Mouse (Mus musculus) kidney, adult 11 months (tissue): ENCODE results near the gene Poc5.
A peak's percentile ranks its signal among the peaks of the same experiment; 100 is the strongest.

Source experiments
- DNase-seq: peaks from one replicate; pipeline ENCODE4 v3.0.0; 2022

Gene Poc5

DNA sequence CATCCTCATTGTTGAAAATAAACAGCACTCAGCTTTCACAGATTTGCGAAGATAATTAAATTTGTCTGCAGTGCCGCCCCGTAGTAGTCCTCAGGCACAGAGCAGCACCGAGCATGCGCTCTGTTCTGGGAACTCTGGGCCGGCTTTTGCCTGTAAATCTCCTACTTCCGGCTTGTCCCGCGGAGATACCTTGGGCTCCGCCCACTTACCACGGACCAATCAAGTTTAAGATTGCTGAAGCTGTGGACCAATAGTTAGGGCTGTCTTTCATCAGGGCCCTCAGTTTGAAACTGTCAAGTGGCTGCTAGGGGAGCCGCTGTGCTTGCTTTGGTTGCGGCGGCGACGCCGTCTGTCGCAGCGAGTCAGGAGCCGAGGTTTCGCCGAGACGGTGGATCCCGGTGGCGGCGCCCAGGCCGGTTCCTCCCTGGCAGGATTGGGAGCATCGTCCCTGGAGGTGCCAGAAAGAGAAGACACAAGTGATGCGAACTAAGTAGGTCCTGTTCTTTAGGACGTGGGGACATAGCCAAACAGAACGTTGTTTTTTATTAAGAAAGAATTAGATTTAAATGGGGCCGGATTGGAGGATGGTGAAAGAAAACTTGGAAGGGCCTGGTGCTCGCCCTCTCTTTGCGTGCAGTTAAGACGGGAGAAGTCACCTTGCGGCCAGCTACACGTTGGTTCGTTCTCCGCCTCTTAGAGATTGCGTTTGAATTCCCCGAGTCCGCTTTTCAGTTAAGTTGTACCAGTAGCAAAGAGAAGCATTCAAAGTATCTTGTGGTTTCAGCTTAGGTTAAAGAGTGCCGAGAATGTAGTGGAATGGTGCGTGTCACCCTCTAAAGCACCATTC lies at the start of gene Poc5:
TSS of gene Poc5 (plus strand) at position 253 of the 847 bp plus-strand sequence.
- peak; percentile 99 for DNase-seq

DNA sequence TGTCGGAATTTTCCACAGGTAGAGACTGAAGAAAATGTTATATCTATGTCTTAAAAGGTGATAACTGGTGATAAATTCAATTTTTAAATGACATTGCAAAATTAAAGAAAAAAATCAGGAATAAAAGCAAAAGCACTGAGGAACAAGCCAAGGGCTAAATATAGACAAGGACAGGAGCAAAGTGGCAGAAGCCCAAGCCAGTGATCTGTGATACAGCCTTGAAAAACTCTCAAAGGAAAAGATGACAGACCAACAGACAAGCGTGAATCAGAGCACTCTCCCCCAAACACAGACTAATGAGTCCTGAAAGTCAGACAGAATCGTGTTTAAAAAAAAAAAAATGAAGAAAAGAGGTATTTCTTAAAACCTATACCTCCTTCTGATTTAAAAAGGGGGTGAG lies 46.6 kb upstream of the Poc5 start:
- no peak for DNase-seq

DNA sequence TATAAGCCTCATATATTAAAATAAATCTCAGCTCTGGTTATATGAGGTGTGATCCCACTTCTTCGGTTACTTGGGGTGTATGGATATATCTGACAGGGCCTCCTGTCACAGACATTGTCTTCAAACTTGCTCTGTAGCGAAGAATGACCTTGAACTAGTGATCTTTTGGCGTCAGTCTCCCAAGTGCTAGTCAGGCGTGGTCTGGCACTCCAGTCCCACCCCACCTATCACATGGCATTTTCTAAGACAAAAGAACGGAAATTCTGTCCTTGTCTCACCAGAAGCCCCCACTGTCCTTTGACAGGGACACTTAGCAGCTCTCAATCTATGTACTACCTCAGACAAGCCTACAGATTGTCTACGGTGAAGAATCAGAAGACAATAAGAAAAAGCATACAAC lies 43.3 kb upstream of the Poc5 start:
- no peak for DNase-seq

DNA sequence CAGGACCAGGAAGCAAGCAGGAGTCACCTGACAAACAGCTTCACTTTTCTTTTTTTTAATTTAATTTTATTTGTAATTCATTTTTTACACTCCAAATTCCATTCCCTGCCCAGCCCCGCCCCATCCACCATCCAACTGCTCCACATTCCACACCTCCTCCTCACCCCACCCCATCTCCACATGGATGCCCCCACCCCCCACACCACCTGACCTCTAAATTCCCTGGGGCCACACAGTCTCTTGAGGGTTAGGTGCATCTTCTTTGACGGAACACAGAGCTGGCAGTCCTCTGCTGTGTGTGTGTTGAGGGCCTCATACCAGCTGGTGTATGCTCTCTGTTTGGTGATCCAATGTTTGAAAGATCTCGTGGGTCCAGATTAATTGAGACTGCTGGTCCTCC lies 41.5 kb upstream of the Poc5 start:
- no peak for DNase-seq

DNA sequence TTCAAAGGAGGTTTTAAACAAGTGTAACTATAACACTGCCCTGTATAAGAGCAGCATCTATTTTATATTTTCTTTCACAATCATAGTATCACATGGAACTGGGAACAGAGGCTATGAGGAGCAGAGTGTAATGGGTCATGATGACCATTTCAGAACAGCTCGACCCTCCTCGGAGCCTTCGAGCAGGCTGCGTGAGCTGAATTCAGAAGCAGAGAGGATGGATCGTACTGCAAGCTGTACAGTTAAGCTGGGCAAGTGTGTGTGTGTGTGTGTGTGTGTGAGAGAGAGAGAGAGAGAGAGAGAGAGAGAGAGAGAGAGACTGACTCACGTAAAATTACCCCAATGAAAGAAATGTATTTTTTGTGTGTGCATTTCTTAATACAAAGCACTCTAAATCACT lies 37.9 kb upstream of the Poc5 start:
- DNase-seq = no peak

DNA sequence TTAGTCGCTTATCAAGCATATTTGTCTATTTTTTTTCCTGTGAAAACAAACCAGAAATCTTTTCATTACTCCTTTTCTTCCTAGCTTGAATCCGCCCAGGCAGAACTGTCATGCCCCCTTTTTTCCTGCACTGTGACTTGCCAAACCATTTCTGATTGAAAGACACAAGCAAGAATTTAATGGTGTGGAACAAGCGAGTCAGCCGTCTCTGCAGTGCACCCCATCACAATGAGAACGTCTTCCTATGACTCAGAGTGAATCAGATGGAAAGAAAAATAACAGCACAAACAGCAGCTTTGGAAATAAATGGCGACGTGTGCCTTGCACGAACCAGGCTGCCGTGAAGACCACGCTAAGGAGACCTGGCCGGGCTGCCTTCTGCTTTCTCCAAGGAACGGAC lies 36.8 kb upstream of the Poc5 start:
- DNase-seq = no peak

DNA sequence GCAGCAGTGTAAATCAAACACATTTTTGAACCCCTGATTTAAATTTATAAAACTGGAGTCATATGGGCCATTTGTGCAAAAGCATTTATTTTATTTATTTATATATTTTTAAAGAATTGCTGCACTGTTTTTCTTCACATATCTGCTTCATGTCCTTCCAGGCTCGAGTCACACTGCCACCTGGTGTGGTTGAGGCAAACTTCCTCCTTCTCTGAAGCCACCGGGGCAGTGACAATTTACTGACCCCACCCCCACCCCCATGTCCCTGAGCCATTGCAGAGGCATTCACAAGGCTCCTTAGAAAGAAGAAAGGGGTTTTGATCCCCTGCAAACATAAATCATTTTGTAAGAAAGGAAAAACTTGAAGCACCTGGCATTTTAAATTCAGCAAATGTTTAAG lies 12.6 kb upstream of the Poc5 start:
- no peak for DNase-seq

DNA sequence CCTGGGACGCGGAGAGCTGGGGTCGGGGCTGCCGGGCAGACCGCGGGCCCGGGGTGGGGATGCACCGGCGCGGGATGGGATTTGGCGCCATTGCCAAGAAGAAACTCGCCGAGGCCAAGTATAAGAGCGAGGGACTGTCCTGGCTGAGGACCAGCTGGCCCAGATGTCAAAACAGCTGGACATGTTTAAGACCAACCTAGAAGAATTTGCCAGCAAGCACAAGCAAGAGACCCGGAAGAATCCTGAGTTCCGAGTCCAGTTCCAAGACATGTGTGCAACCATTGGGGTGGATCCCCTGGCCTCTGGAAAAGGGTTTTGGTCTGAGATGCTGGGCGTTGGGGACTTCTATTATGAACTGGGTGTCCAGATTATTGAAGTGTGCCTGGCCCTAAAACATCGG lies 11.2 kb upstream of the Poc5 start:
- DNase-seq = no peak

DNA sequence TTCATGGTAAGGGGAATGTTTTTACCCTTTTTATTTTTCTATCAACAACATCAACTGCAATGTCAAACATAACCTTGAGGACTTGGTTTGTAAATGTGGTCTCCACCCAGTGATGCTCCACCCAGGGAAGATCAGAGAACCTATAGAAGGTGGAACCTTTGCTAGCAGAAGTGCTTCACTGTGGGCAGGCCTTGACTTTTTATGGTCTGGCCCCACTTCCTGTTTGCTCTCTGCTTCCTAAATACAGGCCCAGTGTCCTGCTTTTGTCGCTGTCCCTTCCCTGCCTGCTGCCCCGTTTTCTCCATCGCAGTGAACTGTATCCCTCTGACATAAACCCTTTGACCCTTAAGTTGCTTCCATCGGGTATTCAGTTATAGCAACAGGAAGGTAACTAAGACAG lies 10.2 kb upstream of the Poc5 start:
- no peak for DNase-seq

DNA sequence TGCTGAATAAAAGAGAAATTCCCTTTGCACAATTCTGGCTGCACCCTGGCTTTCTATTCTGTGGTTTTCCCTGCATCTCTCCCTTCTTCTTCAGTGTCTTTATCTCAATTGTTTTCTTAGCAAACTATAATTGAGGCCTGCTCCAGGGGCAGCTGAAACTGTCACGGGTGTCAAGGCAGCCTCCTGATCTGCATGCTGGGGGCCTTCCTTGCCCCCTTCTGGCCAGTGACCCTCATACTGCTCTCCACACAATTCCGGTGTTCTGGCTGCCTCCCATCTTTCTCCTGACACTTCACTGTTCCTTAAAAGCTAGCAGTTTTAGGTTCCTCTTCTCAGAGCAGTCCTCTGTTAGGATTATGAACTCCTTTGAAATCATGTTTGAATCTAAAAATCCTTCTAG lies 1.2 kb downstream of the Poc5 start:
- no peak for DNase-seq

DNA sequence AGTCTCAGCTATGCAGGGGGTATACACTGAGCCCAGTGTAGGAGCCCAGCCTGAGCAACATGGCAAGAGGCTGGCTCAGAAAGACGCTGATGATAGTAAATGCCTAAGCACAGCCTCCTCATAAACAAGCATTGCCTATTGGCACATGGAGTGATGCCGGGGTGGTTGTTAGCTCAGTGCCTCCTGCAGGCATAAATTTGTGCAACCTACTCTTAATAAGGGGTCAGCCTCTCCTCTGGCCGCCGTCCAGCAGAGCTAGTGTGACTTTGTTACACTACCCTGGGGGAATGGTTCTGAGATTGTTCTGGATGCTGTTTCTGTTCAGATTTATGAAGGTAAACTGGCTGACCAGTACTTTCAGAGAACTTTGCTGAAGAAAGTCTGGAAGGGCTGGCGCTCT lies 13.2 kb downstream of the Poc5 start:
- peak; percentile 72 for DNase-seq

DNA sequence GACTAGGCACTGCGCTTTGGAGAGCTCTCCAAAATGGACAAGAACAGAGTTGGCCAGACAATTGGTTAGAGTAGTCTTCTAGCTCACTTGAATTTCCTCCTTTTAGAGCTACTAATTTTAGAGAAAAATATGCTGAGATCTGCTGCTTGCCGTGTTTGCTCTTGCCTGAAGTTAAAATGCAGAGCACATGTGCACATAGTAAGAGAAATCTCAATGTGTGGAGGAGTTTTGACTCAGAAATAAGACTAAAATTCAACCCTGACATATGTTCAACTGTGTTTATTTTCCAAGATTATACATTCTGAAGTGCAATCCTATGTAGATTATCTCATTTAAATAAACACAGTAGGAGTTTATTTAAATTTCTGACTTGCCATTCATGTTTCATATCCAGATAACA lies 17.4 kb downstream of the Poc5 start:
- no peak for DNase-seq

DNA sequence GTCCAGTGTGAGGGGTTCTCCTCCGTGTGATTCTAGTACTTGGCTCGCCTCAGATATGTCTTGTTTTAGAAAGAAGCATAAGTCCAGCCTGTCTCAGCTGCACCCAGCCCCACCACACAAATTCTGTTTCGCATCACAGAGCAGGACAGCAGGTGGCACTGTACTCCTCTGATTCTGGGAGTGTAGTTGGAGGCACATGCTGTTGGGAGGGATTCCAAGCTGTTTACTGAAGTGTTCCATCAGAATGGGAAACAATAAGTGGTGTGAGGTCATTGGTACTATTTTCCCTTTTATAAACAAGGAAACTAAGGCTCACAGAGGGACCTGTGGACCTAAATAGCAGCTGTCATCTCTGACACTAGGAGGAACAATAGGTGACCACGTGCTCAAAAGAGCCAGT lies 18.9 kb downstream of the Poc5 start:
- DNase-seq = peak; percentile 10

DNA sequence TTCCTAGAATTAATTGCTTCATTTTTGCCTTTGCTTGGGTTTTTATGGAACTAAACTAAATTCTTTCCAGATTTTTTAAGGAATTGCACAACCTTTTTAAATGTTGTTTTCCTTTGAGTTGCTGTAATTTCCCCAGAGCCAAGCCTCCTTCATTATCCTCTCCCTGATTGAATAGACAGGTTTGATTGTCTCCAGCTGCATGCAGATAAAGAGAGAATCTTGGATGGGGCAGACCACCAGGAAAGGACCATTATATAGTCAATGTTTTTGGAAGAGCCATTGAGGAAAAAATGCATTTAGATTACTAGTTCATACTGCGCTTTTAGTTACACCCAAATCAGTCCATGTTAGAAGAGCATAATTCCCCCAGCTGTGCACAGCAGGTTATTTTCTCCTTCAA lies 20.7 kb downstream of the Poc5 start:
- no peak for DNase-seq

DNA sequence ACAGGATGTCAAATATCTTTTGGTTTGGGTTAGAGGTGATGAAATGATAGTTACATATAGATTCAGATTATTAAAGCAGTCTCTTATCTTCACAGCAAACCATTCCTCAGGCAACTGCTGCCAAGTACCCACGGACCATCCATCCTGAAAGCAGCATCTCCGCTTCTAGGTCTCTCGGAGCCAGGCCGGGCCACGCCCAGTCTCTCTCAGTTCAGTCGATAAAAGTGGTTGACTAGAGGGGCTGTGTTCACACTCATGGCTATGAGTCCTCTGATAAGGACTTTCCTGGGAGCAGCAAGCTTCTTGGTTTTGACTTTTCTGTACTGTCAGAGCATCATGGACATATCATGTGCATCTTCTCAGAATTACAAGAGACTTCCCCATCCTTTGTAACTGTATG lies 26.3 kb downstream of the Poc5 start:
- no peak for DNase-seq

DNA sequence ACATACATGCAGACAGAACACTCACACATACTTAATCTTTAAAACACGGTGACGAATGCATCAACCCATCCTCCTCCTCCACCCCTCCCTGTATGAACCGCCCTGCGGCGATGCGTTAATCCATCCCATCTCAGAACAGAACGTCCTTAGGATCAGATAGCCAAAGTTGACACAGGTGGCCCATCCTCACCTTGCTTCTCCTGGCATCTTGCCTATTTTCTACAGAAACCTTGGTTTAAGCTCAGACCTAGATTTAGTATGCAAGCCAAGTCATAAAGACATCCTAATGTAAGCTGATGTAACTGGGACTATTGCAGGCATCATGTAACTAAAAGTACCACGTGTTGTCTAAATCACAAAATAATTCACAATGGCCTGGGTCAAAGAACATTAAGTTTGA lies 28.3 kb downstream of the Poc5 start:
- DNase-seq = no peak

DNA sequence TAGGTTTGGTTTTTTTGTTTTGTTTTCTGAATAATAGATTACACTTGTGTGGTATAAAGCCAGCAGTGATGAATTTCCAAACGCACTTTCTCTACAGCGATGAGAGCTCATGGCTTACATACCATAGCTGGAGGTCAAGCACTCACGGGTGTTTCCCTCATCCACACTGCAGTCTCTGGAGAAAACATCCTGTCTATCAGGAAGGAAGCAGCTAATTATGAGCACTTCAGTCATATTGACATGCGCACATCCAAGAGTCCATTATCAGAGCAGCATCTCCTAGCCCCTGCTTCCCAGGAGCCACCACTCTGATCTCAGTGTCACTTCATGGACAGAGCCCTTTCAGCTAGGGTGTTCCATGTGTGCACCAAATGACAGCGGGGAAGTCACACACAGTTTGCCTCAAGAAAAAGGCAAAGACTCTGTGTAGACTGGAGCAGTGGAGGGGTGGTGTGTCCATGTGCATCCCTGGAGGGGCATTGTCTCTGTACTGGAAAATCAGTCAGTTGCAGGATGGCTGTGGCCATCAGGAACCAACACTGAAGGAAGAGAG lies 29.2 kb downstream of the Poc5 start:
- DNase-seq = no peak

DNA sequence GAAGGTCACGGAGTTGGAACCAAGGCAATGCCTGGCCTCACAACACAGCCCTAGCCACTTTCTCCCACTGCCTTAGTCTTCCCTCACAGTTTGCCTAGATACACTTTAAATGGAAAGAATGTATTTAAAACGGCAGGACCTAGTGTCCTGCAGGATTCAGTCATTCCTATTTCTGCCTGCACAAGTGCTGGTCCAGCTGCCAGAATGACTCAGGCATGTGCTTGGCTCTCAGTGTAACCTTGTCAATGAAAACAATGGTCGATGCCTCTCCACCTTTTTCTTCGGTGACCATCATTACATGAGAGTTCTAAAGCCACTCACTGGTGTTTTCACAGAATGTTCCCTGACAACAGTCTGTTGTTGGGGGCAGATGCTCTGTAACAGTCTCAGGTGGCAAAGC lies 30.4 kb downstream of the Poc5 start:
- DNase-seq = no peak

DNA sequence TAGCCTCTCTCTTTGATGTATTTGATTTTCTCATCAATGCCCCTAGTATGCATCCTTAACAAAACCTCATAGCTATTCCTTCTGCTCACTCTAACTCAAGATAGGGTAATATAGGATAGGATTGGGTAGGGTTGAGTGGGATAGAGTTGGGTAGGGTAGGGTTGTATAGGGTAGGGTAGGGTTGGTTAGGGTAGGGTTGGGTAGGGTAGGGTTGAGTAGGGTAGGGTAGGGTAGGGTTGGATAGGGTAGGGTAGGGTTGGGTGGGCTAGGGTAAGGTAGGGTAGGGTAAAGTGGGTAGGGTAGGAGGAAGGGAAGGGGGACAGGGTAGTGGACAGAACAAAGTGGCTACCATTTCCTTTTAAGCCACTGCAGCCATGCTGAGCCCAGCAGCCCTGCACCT lies 33.1 kb downstream of the Poc5 start:
- no peak for DNase-seq

DNA sequence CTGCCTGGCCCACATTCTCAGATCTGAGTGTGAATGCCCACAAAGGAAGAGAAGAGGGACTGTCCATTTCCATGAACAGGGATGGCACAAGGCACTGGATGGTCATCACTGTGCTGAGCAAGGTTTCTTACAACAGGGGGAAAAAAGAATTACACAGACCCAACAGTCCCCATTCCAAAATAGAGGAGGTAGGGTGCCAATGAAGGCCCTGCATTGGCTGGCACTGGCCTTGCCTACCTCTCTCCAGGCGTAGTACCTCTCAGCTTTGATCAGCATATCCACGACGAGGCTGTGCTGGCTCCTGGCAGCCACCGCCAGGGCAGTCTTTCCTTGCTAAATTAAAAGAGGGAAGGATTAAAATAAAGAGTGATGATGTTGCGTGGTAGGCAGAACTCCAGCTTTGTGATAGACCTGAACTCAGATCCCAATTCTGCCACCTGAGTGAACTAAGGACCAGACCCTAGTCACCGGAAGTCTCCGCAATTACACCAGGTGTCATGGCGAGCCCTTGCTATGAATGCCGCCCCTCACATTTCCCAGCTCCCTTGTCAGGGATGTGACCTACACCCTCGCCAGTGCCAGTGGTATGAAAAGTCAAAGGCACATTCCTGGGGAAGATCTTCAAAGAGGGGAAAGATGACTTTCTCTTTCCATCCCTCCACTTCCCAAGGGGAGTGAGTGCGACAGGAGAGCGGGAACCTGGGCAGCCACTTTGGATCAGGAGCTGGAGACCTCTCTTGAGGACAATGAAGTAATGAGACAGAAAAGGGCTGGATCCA lies 36.6 kb downstream of the Poc5 start:
- DNase-seq = no peak

DNA sequence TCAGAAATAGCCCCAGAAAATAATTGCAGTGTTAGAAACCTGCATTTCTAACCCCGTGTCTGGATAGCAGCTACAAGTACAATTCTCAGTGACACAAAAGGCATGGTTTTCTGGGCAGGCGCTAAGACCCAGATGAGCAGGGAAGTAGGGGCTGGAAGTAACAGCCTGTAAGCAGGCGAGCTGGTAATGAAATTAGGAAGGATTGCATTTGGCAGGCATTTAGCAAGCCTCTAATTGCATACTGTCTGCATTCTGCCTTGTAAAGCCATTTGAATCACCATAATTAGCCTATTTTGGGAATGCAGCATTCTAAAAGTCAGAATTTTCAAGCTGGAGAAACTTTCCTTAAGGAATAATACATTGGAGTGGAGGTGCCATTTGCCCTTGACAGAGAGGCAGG lies 38.0 kb downstream of the Poc5 start:
- no peak for DNase-seq

DNA sequence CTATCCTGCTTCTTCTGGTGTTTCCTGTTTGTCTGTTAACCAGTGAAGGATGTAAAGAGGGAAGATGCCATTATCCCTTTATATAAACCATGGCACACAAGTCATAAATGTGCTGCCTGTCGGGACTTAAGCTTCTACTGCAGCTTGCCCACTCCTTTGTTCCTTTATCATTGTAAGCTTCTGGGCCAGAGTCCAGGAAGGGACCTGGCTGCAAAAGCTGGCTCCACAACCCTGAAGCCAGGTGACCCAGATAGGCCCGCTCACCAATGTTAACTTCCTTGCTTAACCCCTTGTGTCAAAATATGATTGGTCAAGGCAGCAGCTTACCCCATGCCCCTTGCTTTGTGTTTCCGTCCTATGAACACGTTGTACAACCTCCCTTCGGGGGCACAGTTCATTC lies 40.4 kb downstream of the Poc5 start:
- DNase-seq = no peak

DNA sequence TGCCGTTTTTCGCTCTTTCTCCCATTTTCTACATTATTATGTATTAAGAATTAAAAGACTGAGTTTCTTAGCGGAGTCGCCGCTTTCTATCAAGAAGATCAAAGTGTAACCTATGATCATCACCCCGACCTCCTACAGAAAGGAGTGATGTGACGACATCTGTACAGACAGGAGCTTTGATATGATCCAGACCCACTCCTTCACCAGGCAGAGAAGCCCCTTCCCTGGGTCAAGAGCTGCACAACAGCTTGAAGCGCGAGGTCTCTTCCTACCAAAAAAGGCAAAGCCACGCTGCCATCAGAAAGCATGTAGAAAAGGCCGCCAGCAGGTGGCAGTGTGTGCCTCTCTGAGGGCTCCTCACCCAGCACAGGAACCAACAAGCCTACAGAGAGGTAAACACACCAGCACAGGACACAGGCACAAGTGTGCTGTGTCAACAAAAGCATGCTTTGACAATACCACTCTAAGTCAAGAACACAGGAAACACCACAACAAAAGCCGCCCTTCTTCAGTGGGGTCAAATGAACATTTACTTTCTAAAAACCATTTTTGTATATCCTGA lies 43.6 kb downstream of the Poc5 start:
- peak; percentile 87 for DNase-seq

DNA sequence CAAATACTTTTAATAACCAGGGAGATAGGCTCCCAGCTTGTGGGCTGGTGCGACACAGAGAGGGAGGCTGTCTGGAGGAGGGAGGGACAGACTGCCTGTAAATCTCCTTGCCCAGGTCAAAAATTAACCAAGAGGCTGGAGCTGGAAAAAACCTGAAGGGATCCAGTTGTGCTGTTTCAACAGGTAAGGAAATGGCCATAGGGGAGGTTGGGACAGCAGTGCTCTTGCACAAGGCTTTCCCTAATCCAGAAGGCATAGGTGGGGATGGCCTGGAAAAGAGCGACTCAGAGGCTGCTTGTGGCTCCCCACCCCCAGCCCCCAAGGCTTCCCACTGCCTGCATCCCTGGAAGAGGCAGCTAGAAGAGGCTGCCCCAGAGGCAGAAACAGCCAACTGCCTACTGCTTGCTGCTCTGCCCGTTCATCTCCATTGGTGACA lies 44.3 kb downstream of the Poc5 start:
- DNase-seq = peak; percentile 85
